Mouse (Mus musculus) neutrophil, adult 5-6 weeks (primary cell): ENCODE measurements at regions not wholly inside any gene's neighbourhood (a gene's known extent, or its start where the extent isn't known, plus 50 kb on each side); places are given as distances from the start of the nearest gene placed in this dataset.

Experiments used
- ATAC-seq: fragments of 151-379, 151-347 bp; 2 replicates; pipeline ENCODE4 v1.8.0; 2017; ENCODE audit warnings: mild to moderate bottlenecking, moderate TSS enrichment; ENCODE audit not compliant: insufficient number of reproducible peaks, poor library complexity, low FRiP score, severe bottlenecking; ENCODE audit errors: extremely low read depth

GRCm38 (mm10) chr2:75265739-75266699 is 393.0 kb upstream of the Hnrnpa3 start:
- ATAC-seq, result no peak

- no peak for ATAC-seq
Observed at GRCm38 (mm10) chr2:75267949-75268348, 391.1 kb upstream of the Hnrnpa3 start.

- no peak for ATAC-seq
Observed at GRCm38 (mm10) chr2:75269446-75269845, 389.6 kb upstream of the Hnrnpa3 start.

- no peak for ATAC-seq
Observed at GRCm38 (mm10) chr2:75270115-75270514, 388.9 kb upstream of the Hnrnpa3 start.

GRCm38 (mm10) chr2:75287900-75288299 is 371.2 kb upstream of the Hnrnpa3 start:
- no peak for ATAC-seq

- ATAC-seq, result no peak
Observed at GRCm38 (mm10) chr2:75291674-75292073, 367.4 kb upstream of the Hnrnpa3 start.

- no peak for ATAC-seq
Observed at GRCm38 (mm10) chr2:75306821-75307220, 352.2 kb upstream of the Hnrnpa3 start.

- ATAC-seq, result no peak
Observed at GRCm38 (mm10) chr2:75311191-75311590, 347.9 kb upstream of the Hnrnpa3 start.

- no peak for ATAC-seq
Observed at GRCm38 (mm10) chr2:75312246-75312645, 346.8 kb upstream of the Hnrnpa3 start.

GRCm38 (mm10) chr2:75315341-75315740 is 343.7 kb upstream of the Hnrnpa3 start:
- ATAC-seq, result no peak

GRCm38 (mm10) chr2:75318190-75318589 is 340.9 kb upstream of the Hnrnpa3 start:
- no peak for ATAC-seq

- no peak for ATAC-seq
Observed at GRCm38 (mm10) chr2:75324146-75324749, 334.8 kb upstream of the Hnrnpa3 start.

- ATAC-seq, result no peak
Observed at GRCm38 (mm10) chr2:75329598-75329997, 329.5 kb upstream of the Hnrnpa3 start.

GRCm38 (mm10) chr2:75341310-75341709 is 317.8 kb upstream of the Hnrnpa3 start:
- no peak for ATAC-seq

- no peak for ATAC-seq
Observed at GRCm38 (mm10) chr2:75341726-75342280, 317.3 kb upstream of the Hnrnpa3 start.

GRCm38 (mm10) chr2:75350902-75351301 is 308.2 kb upstream of the Hnrnpa3 start:
- ATAC-seq, result no peak

GRCm38 (mm10) chr2:75351965-75352364 is 307.1 kb upstream of the Hnrnpa3 start:
- ATAC-seq, result no peak

GRCm38 (mm10) chr2:75352564-75352963 is 306.5 kb upstream of the Hnrnpa3 start:
- ATAC-seq, result no peak

GRCm38 (mm10) chr2:75356691-75357375 is 302.2 kb upstream of the Hnrnpa3 start:
- no peak for ATAC-seq
